Mouse (Mus musculus) adrenal gland, adult (tissue): ENCODE data around the gene 1110008L16Rik.
"Not testable (repeated sequence)": the region's sequence is repeated elsewhere in the genome, so short reads cannot be mapped to it uniquely, and the experiment has no call there.

Experiments
- DNase-seq, 2 experiments: peaks; one replicate each; pipeline ENCODE4 v3.0.0; 2022 to 2023; ENCODE audit warnings: low spot score in 1 of 2; ENCODE audit not compliant: inconsistent age in 2 of 2

Gene 1110008L16Rik

GRCm38 (mm10) chr12:55389132-55390081 is 90.0 kb downstream of the 1110008L16Rik start:
- DNase-seq, result peak; percentile 34 to 66

GRCm38 (mm10) chr12:55392120-55392519 is 92.7 kb downstream of the 1110008L16Rik start:
- no peak for DNase-seq

- DNase-seq, result no peak
These were observed 93.6 kb downstream of the 1110008L16Rik start for GRCm38 (mm10) chr12:55392733-55393577.

- not testable (repeated sequence) for DNase-seq
These were observed 96.2 kb downstream of the 1110008L16Rik start for GRCm38 (mm10) chr12:55395601-55396000.

GRCm38 (mm10) chr12:55396536-55396935 is 97.2 kb downstream of the 1110008L16Rik start:
- DNase-seq, result no peak

- DNase-seq, result peak in 1 of 2 experiments; percentile 50
These were observed 98.3 kb downstream of the 1110008L16Rik start for GRCm38 (mm10) chr12:55397544-55398239.

GRCm38 (mm10) chr12:55398240-55399127 is 99.1 kb downstream of the 1110008L16Rik start:
- DNase-seq, result peak; percentile 94 to 97

- no peak for DNase-seq
These were observed 99.8 kb downstream of the 1110008L16Rik start for GRCm38 (mm10) chr12:55399128-55399677.

GRCm38 (mm10) chr12:55407888-55408287 is 108.5 kb downstream of the 1110008L16Rik start:
- DNase-seq, result no peak

- DNase-seq, result no peak
These were observed 115.9 kb downstream of the 1110008L16Rik start for GRCm38 (mm10) chr12:55415255-55415654.

GRCm38 (mm10) chr12:55415762-55416161 is 116.4 kb downstream of the 1110008L16Rik start:
- peak in 1 of 2 experiments; percentile 67 for DNase-seq

GRCm38 (mm10) chr12:55420220-55420619 is 120.8 kb downstream of the 1110008L16Rik start:
- DNase-seq, result no peak

GRCm38 (mm10) chr12:55422057-55422456 is 122.7 kb downstream of the 1110008L16Rik start:
- no peak for DNase-seq

GRCm38 (mm10) chr12:55426300-55426699 is 126.9 kb downstream of the 1110008L16Rik start:
- no peak for DNase-seq

GRCm38 (mm10) chr12:55429201-55429600 is 129.8 kb downstream of the 1110008L16Rik start:
- DNase-seq, result no peak

GRCm38 (mm10) chr12:55429956-55430355 is 130.6 kb downstream of the 1110008L16Rik start:
- no peak for DNase-seq
